Mouse (Mus musculus): ENCODE data around the gene Meltf.

Gene Meltf

GRCm38 (mm10) chr16:31878573-31879257 lies at the start of gene Meltf:
TSS of gene Meltf (plus strand) at chr16:31878810.
- peak; percentile 68 for DNase-seq (ENCODE audit: low read depth)

DNA sequence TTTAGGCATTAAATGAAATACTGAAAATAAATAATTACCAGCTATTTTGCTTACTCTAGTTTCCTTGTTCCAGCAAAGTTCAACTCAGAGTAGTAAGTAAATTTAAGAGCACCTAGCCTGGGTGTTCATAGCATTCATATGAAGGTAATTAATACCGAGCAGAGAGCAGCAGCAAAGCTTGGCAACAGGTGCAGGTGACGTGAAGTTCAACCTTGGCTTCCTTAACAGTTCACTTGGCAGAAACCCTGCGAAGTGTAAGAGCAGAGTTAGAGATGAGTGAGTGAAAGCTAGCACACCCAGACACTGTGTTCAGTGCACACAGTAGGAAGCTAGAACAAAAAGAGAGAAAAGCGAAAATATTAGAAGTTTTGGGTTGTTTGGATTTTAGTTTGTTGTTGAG lies 47.9 kb upstream of the Meltf start:
- DNase-seq (ENCODE audit: low read depth): no peak

DNA sequence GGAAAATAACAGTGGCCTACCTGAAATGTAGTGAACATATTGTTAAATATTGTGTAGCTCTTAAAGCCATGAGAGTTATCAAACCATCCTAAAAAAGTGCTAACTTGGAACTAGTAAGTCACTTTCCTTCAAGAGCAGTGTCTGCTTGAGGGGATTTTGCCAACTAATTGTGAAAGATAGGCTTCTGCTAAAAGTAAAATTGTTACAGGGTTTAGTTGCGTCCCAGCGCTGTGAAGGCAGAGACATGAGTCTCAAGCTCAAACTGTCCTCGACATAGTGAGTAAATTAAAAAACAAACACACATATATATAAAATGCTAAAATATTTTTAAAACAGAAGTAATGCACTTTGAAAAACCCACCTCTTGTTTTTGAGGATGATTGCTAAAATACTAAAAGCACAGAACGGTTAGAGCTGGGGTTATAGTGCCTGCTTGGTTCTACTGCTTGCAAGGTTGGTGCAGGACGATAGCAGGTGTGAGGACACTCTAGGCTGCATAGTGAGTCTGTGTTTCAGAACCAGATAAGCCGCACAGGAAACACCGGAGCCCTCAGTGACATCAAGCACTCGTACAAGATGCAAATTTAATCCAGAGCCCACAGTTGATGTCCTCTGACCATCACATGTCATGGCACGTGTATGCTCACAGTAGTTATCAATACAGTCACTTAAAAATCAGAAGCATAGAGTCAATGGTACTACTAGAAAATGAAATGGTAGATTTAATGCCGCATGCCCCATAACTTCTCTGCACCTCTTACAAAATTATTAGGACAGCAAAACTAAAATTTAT lies 45.8 kb upstream of the Meltf start:
- DNase-seq (ENCODE audit: low read depth): no peak

DNA sequence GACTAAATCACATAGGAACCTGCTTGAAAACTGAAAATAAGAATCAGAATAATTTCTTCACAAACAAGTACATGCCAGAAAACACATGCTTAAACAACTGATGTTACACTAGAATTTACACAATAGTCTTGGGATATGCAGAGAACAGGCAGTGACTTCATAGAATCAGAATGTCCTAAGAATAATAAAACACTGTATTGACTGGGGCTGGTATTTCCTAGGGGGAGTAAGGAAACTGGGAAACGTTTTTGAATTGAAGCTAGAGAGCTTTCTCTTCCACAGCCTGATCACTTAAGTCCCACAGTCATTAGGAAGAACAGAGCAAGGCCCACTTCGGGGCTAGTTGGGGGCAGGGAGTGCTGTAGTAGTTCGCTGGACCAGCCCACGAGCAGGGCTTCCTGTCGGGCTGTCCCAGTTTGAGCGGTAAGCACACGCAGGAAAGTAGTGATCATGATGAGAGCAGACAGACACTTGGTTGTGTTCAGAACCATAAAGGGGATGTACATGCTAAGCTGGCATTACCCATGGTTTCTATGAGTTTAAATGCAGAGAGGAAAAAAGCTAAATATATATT lies 44.5 kb upstream of the Meltf start:
- peak; percentile 17 for DNase-seq (ENCODE audit: low read depth)

- DNase-seq (ENCODE audit: low read depth): peak; percentile 46
Measured at GRCm38 (mm10) chr16:31834662-31835318, 43.8 kb upstream of the Meltf start.

DNA sequence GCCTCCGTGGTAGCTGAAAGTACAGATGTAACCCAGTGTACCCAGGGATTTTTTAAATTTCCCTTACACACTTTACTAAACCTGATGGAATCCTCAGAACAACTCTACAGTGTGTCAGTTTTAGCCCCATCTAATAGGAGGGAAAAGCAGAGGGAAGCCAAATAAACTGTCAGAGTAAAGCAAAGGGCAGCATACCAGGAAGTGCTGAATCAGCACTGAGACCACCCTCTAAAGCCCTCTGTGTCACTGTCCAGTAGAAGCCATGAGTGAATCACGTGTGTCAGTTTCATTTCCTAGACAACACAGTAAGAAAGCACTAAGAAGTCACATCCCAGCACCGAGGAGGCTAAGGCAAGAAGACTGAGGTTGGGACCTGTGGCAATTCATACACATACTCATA lies 41.2 kb upstream of the Meltf start:
- DNase-seq (ENCODE audit: low read depth): no peak

DNA sequence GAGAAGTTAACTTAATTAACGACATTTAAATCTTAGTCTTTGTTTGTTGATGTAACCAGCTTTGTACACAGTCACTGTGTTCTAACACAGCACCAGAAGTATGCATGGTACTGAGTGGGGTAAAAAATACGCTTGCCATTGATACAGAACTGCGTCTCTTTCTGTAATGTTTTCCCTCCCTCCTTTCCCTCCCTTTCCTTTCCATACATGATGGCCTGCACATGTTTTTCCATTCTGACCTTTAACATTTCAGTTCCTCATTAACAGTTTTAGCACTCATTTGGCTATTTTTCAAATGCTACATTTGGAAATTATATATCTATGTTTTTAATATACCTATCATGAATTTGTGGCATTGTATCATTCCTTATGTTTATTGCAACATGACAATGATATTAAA lies 34.4 kb upstream of the Meltf start:
- DNase-seq (ENCODE audit: low read depth): no peak

DNA sequence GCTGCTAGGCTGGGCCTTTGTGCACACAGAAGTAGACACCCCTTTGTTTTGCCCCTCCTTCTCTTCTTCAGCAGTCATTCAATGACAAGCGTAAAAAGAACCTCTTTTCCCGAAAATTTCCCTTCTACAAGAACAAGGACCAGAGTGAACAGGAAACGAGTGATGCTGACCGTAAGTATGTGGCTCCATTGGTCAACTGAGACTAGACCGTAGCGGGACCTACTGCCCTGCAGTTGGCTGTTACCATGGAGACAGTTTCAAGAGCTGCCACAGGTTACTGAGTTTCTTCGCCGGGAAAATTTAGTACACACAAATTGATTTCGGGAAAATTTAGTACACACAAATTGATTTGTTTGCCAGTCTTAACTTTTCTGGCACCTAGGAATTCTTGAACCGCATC lies 31.8 kb upstream of the Meltf start:
- no peak for DNase-seq (ENCODE audit: low read depth)

- DNase-seq (ENCODE audit: low read depth): no peak
Measured at GRCm38 (mm10) chr16:31863920-31864319, 14.7 kb upstream of the Meltf start.

GRCm38 (mm10) chr16:31865242-31865641 lies 13.4 kb upstream of the Meltf start:
- no peak for DNase-seq (ENCODE audit: low read depth)

DNA sequence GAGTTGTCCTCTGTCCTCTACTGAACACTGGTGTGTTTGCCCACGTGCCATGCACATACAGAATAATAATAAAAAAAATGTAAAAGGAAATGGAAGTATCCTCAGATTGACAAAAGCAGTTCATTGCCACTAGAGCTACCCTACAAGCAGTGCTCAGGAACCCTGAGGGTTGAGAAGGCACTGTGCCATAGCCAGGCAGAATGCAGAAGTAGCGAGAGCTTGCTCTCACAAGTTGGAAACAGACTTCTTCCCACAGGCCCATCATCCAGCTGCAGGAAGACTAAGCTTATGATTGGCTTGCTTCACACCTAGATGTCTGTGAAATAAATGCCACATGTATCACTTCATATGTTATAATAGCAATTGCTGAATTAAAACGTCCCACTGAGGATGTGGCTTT lies 11.7 kb upstream of the Meltf start:
- no peak for DNase-seq (ENCODE audit: low read depth)

DNA sequence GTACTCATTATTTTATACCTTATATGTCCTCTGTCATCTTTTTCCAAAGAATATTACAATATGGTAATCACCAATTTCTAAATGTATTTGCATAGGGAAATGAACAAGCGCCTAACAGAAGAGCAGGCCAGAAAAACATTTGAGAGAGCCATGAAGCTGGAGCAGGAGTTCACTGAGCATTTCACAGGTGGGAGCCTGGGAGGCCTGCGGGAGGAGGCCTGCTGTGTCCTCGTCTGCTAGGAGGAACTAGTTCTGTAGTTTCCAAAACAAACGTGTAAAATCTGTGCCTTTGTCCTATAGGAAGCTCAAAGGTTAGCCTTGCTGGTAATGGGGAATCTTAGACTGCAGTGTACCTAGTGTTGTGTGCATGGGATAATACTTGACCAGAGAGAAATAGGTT lies 10.9 kb upstream of the Meltf start:
- no peak for DNase-seq (ENCODE audit: low read depth)

DNA sequence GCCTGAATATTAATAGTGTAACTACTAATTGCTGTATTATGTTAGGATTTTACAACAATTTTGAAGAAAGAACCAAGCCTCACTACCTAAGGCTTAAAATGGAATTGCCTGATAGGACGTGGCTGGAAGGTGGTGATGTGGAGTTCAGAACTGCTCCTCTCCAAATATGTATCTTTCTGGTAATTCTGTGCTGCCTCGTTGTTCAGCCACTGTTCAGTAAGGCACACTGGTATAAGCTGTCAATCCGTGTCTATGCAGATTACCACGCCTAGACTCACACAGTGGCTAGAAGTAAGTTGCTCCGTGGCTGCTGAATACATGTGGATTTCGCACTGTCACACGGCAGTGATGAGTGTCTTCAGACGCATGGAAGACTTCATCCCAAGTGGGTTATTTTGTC lies 4.9 kb upstream of the Meltf start:
- no peak for DNase-seq (ENCODE audit: low read depth)

GRCm38 (mm10) chr16:31875391-31875790 lies 3.2 kb upstream of the Meltf start:
- no peak for DNase-seq (ENCODE audit: low read depth)

DNA sequence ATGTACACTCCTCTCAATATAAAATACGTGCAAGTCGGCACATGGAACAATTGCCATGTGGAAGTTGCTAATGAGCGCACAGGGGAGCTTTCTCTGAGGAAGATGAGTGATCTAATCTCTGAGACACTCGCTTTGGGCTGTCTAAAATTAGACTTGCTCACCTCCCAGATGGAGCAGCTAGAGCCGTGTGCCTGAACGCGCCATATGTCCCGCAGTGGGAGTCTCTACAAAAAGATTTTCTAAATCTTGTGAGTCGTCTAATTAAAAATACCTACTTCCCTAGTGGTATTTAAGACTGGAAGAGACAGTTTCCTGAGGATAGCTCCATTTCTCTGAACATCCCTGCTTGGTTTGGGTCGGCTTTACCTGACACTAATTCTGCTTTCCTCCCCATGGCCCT lies 2.2 kb upstream of the Meltf start:
- DNase-seq (ENCODE audit: low read depth): no peak

- DNase-seq (ENCODE audit: low read depth): no peak
Measured at GRCm38 (mm10) chr16:31878052-31878451, 558 bp upstream of the Meltf start.

GRCm38 (mm10) chr16:31880146-31880840 lies 1.7 kb downstream of the Meltf start:
- DNase-seq (ENCODE audit: low read depth): peak; percentile 50

DNA sequence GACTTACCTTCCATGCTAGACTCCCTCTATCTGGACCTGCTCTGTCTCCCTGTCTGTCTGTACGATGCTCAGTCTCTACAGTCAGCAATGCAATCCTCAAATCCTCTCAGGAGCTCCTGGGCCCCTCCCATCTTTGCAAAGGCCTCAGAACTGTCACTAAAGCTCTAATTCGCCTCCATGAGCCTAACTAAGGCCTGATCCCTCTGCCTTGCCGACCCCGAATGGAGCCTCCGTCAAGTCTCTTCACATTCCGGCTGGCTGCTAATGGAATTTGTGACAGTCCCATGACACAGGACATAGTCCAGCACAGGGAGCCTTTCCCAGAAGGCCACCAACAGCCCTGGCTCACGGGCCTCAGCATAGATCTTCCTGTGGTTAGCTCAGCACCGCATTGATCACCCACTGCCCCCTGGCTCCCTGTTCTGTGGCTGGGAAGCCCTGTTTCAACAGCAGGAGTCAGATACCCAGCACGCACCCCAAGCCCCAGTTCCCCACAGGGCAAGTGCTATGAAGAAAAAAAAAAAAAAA lies 3.8 kb downstream of the Meltf start:
- no peak for DNase-seq (ENCODE audit: low read depth)

DNA sequence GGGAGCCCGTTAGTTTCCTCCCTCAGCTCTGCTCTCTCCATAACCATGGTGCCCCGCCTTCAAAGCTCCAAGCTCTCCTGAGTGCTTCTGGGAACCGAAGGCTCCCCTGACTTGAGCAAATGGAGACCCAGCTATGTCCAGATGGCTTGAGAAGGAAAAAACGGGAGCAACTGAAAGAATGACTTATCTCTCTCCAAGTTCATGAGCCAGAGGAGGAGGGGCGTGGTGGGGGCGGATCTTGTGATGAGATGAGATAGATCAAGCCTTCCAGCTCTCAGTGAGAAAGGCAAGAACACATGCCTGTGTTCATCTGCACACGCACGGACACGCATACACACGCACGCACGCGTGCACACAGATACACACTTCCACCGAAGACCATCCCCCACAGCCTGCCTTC lies 4.7 kb downstream of the Meltf start:
- no peak for DNase-seq (ENCODE audit: low read depth)

- no peak for DNase-seq (ENCODE audit: low read depth)
Measured at GRCm38 (mm10) chr16:31883902-31884301, 5.3 kb downstream of the Meltf start.

DNA sequence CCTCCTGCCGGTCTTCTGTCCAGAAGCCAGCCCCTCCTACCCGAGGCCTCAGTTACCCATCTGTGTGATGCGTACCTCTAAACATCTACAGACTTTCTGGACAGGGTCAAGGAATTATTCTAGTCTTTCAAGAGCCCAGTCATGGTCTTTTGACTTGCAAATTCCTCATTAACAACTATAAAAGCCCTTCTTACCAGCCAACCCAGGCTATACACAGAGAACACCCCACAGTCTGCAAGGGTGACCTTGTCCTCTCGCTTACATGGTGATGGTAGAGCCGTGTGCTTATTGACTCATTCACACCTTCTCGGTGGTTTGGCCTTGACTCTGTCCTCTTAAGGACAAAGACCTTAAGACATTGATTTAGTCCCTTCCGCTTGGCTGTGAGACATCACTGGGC lies 12.3 kb downstream of the Meltf start:
- DNase-seq (ENCODE audit: low read depth): no peak
